30 mouse cellular contexts compared by ENCODE assay signal in genomic region chr19:23875819-23876218, GRCm38 (mm10).
"Had no signal": no experiment of that assay in that cellular context is flagged by ENCODE, and none has a peak within 500 bp of the region (broad histone marks: within the 10 kb centered on the region; RNA-seq: fewer than 3 reads in every experiment).

No protein-coding gene starts in this region.

- H3K4me2 ChIP-seq: limb, embryonic 12.5 days; limb, embryonic 13.5 days; limb, embryonic 15.5 days; liver, embryonic 13.5 days; liver, embryonic 15.5 days; lung, embryonic 14.5 days; lung, embryonic 15.5 days; midbrain, embryonic 11.5 days; midbrain, embryonic 12.5 days; midbrain, embryonic 13.5 days; midbrain, embryonic 15.5 days; neural tube, embryonic 12.5 days had no signal

- H3K4me1 ChIP-seq: limb, embryonic 10.5 days; limb, embryonic 12.5 days; limb, embryonic 13.5 days; limb, embryonic 15.5 days; liver, embryonic 13.5 days; liver, embryonic 15.5 days; lung, embryonic 15.5 days; megakaryocyte, embryonic 14.5 days; midbrain, embryonic 10.5 days; midbrain, embryonic 12.5 days; midbrain, embryonic 13.5 days; midbrain, embryonic 15.5 days; neural tube, embryonic 12.5 days had no signal

- DNase-seq: left cerebral cortex, postnatal 4 days; liver; liver, embryonic 13.5 days; lung, adult 18-20 months; lung, adult 2 months; lung, embryonic 14.5 days; lung, postnatal 10 days; lung, postnatal 14 days; lung, postnatal 36 days; lung, postnatal 4 days; midbrain, embryonic 14.5 days had no signal

- H3K4me3 ChIP-seq: left cerebral cortex, adult 2 months; limb, embryonic 10.5 days; limb, embryonic 12.5 days; limb, embryonic 13.5 days; limb, embryonic 15.5 days; liver, embryonic 13.5 days; liver, embryonic 15.5 days; lung, embryonic 15.5 days; megakaryocyte, embryonic 14.5 days; midbrain, embryonic 10.5 days; midbrain, embryonic 12.5 days; midbrain, embryonic 13.5 days; midbrain, embryonic 15.5 days; myocyte; neural tube, embryonic 12.5 days had no signal

- ATAC-seq: lung, postnatal 0 days; midbrain, embryonic 13.5 days; midbrain, embryonic 15.5 days; midbrain, embryonic 16.5 days had no signal

- H3K36me3 ChIP-seq: limb, embryonic 10.5 days; limb, embryonic 12.5 days; limb, embryonic 13.5 days; limb, embryonic 15.5 days; liver, embryonic 13.5 days; liver, embryonic 15.5 days; lung, embryonic 15.5 days; midbrain, embryonic 10.5 days; midbrain, embryonic 12.5 days; midbrain, embryonic 13.5 days; midbrain, embryonic 15.5 days; neural tube, embryonic 12.5 days had no signal

- H3K9ac ChIP-seq: limb, embryonic 12.5 days; limb, embryonic 13.5 days; limb, embryonic 15.5 days; liver, embryonic 13.5 days; liver, embryonic 14.5 days; liver, embryonic 15.5 days; lung, embryonic 14.5 days; lung, embryonic 15.5 days; midbrain, embryonic 12.5 days; midbrain, embryonic 13.5 days; midbrain, embryonic 15.5 days; neural tube, embryonic 12.5 days had no signal

- H3K27me3 ChIP-seq: limb, embryonic 13.5 days; limb, embryonic 15.5 days; liver, embryonic 13.5 days; liver, embryonic 15.5 days; lung, embryonic 15.5 days; midbrain, embryonic 12.5 days; midbrain, embryonic 13.5 days; midbrain, embryonic 15.5 days; neural tube, embryonic 12.5 days had no signal

- H3K9me3 ChIP-seq: limb, embryonic 10.5 days; limb, embryonic 13.5 days; limb, embryonic 15.5 days; liver, embryonic 13.5 days; liver, embryonic 15.5 days; lung, embryonic 15.5 days; midbrain, embryonic 10.5 days; midbrain, embryonic 12.5 days; midbrain, embryonic 13.5 days; midbrain, embryonic 15.5 days; neural tube, embryonic 12.5 days had no signal

- H3K27ac ChIP-seq: left cerebral cortex, adult 2 months; limb, embryonic 10.5 days; limb, embryonic 12.5 days; limb, embryonic 13.5 days; limb, embryonic 15.5 days; liver, embryonic 13.5 days; liver, embryonic 14.5 days; liver, embryonic 15.5 days; lung, embryonic 15.5 days; macrophage; midbrain, embryonic 10.5 days; midbrain, embryonic 12.5 days; midbrain, embryonic 13.5 days; midbrain, embryonic 15.5 days; neural tube, embryonic 12.5 days had no signal
